Mouse (Mus musculus): ENCODE measurements around the gene Hif3a.

DNA sequence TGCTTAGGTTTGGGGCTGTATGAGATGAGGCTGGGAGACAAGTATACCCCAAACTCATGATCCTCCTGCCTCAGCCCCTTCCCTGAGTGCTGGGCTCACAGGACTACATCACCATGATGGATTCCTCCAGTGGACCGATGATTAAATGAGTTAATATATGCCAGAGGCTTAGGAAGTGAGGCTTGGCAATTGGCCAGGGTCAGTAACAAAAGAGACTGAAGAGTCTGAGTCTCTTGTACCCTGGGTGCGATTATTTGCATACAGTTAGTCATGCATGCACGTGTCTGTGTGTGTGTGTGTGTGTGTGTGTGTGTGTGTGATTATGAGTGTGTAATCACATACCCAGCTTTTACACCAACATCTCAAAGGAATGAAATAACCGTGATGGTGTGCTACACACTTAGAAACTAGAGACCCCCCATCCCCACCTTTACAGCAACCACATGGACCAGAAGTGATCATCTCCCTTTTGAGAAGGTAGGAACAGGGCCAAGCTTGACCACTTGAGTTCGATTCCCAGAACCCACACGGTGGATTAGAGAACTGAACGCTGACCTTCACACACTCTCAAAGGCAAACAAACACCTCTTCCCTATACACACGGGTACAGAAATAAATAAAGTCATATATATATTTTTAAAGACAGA, 3.3 kb downstream of the Hif3a start:
- no peak for TF ChIP-seq CTCF (IDR thresholded peaks at IDR 0.05; ENCODE audit: control insufficient read depth, insufficient read depth, insufficient replicate concordance, low read depth, low read length)
- TF ChIP-seq POLR2A (IDR thresholded peaks at IDR 0.05; ENCODE audit: control insufficient read depth, low read depth, low read length), result no peak

Measured in testis, adult 2 months (tissue).